In the genomic region with DNA sequence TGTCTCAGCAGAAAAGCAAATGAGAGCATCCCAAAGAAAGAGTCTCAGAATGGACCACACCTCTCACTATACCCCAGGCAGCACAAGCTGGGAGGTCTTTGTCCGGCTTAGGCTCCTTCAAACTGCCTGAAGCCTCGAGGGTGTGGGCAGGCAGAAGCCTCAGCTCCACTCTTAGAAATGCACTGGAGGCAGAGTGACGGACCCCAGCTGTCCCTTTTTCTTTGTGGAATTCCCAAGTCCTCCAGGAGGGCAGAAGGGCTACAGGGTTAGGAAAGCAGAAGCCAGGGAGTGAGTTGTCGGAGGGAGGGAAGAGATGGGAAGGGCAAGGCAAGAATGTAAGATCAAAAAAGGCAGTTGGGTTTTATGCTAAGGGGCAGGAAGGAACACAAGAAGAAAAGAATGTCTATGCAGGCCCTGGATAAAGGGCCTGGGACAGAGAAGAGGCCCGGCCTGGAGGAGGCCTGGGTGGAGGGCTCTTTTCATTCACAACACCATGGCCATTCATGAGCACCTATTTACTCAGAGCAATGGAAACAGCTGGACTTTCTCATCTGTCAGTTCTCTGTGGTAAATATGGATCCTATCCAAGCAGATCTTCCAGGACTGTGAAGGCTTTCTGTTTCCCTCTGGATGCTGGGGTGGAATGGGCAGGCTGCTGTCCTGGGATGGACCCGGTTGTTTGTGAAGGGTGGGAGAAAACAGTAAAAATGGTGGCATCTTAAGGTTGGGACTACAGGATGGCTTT, we compare ENCODE assay signal across 11 mouse cellular contexts. TPM values are rescaled to one million over a fixed set of nuclear protein-coding genes. Genes with fewer than 3 reads are reported as not detected.
DNase-seq lines count a peak whose midpoint lies in the region; ATAC-seq and TF ChIP-seq lines count a peak whose summit lies in the region.
"Had no signal": no experiment of that assay in that cellular context is flagged by ENCODE, and none has a peak within 500 bp of the region (broad histone marks: within the 10 kb centered on the region; RNA-seq: fewer than 3 reads in every experiment).

No protein-coding gene starts in this region.

- DNase-seq in embryo, embryonic 10 days (ENCODE audit: low spot score), result peak; percentile 13
- no peak for DNase-seq in embryo, embryonic 11 days
- peak; percentile 13 for DNase-seq in urinary bladder, postnatal 14 days (ENCODE audit: low spot score)
- DNase-seq in urinary bladder, postnatal 25 days (ENCODE audit: low spot score), result no peak
- DNase-seq in lung, postnatal 0 days (ENCODE audit: low spot score), result peak; percentile 49
- DNase-seq in cerebellum, adult 11 months, result no peak
- no peak for DNase-seq in gastrocnemius, postnatal 25 days
- DNase-seq in hindbrain, postnatal 0 days (ENCODE audit: low spot score), result no peak
- DNase-seq: adrenal gland, adult 2 months; left cerebral cortex, postnatal 4 days had no signal

- H3K27me3 ChIP-seq in lung, postnatal 0 days (replicated peaks; ENCODE audit: insufficient read depth, low read length), result no peaks in the 10 kb centered on the region
- H3K27me3 ChIP-seq in hindbrain, postnatal 0 days (ENCODE audit: insufficient read depth, low read length), result no peaks in the 10 kb centered on the region

- TF ChIP-seq EP300 in lung, postnatal 0 days (IDR thresholded peaks at IDR 0.05), result no peak

- H3K4me1 ChIP-seq in lung, postnatal 0 days (ENCODE audit: insufficient read depth, low read depth, low read length), result no peaks in the 10 kb centered on the region
- H3K4me1 ChIP-seq in hindbrain, postnatal 0 days (ENCODE audit: insufficient read depth, low read length), result no peaks in the 10 kb centered on the region

- H3K4me2 ChIP-seq in lung, postnatal 0 days (replicated peaks; ENCODE audit: low read depth, low read length), result no peak overlapping the region
- H3K4me2 ChIP-seq in hindbrain, postnatal 0 days (ENCODE audit: low read depth, low read length), result no peak overlapping the region

- H3K27ac ChIP-seq in lung, postnatal 0 days (ENCODE audit: low read length), result no peak overlapping the region
- no peak overlapping the region for H3K27ac ChIP-seq in hindbrain, postnatal 0 days
- H3K27ac ChIP-seq: macrophage had no signal

- no peak overlapping the region for H3K4me3 ChIP-seq in lung, postnatal 0 days (ENCODE audit: low read depth, low read length)
- H3K4me3 ChIP-seq in hindbrain, postnatal 0 days (ENCODE audit: low read length), result no peak overlapping the region

- H3K9ac ChIP-seq in lung, postnatal 0 days (replicated peaks; ENCODE audit: low read depth), result no peak overlapping the region
- no peak overlapping the region for H3K9ac ChIP-seq in hindbrain, postnatal 0 days (replicated peaks; ENCODE audit: low read length)

- peak; percentile 73 for ATAC-seq in lung, postnatal 0 days
- ATAC-seq in hindbrain, postnatal 0 days, result no peak

- H3K9me3 ChIP-seq in lung, postnatal 0 days (ENCODE audit: low read length), result no peaks in the 10 kb centered on the region
- no peaks in the 10 kb centered on the region for H3K9me3 ChIP-seq in hindbrain, postnatal 0 days (ENCODE audit: low read length)

- 45% methylated on average over 6 of the region's 6 CpGs for WGBS in lung, postnatal 0 days
- 43% methylated on average over 6 of the region's 6 CpGs for WGBS in hindbrain, postnatal 0 days

- H3K36me3 ChIP-seq in lung, postnatal 0 days (ENCODE audit: insufficient read depth, low read length), result no peaks in the 10 kb centered on the region
- no peaks in the 10 kb centered on the region for H3K36me3 ChIP-seq in hindbrain, postnatal 0 days (ENCODE audit: insufficient read depth, low read length)

- no peak for TF ChIP-seq CTCF in lung, postnatal 0 days (IDR thresholded peaks at IDR 0.05)
- no peak for TF ChIP-seq CTCF in hindbrain, postnatal 0 days (IDR thresholded peaks at IDR 0.05; ENCODE audit: low read depth)

RNA-seq across cellular contexts. Expression of gene Tmprss5, which starts 29.6 kb away (rescaled TPM):
- 0.11 and 0.19 TPM in 2 replicates for polyA plus RNA-seq in lung, postnatal 0 days (2015; fragmentation: Nextera tagmentation; extraction: Ambion mirVana)
- total RNA-seq in gastrocnemius, postnatal 25 days (2021), result under 1 TPM; 0.24 to 0.82 TPM
- 0.25 and 1.5 TPM in 2 replicates for total RNA-seq in hindbrain, postnatal 0 days (2014; rRNA removed)
- polyA plus RNA-seq in hindbrain, postnatal 0 days (2015; fragmentation: Nextera tagmentation; extraction: Ambion mirVana), result 0.86 and 0.98 TPM in 2 replicates
- polyA plus RNA-seq: macrophage had no signal

RNA-seq across cellular contexts. Expression of gene Zw10, which starts 55.2 kb away (rescaled TPM):
- 16.1 and 18.4 TPM in 2 replicates for polyA plus RNA-seq in lung, postnatal 0 days (2015; fragmentation: Nextera tagmentation; extraction: Ambion mirVana)
- 1 to 10 TPM; 8.0 to 8.3 TPM for total RNA-seq in gastrocnemius, postnatal 25 days (2021)
- 13.0 and 15.6 TPM in 2 replicates for total RNA-seq in hindbrain, postnatal 0 days (2014; rRNA removed)
- polyA plus RNA-seq in hindbrain, postnatal 0 days (2015; fragmentation: Nextera tagmentation; extraction: Ambion mirVana), result 17.6 and 18.7 TPM in 2 replicates

Comparison
In these comparisons a context has a peak if more than half of its experiments do, and no peak if none do; other contexts are left out.
1. DNase-seq: peak in embryo, embryonic 10 days (single experiment), urinary bladder, postnatal 14 days (single experiment) and lung, postnatal 0 days (single experiment); none in embryo, embryonic 11 days (single experiment), urinary bladder, postnatal 25 days (single experiment), cerebellum, adult 11 months (single experiment), gastrocnemius, postnatal 25 days (single experiment) and hindbrain, postnatal 0 days (single experiment).